Mouse (Mus musculus) liver, embryonic 14.5 days (tissue): ENCODE measurements around the gene Ccdc30.

Experiments used
- CTCF ChIP-seq: IDR thresholded peaks from 2 replicates; pipeline ENCODE4 v1.5.1; 2016; ENCODE audit warnings: antibody characterized with exemption, low read depth, control low read depth
- EP300 ChIP-seq: IDR thresholded peaks from 2 replicates; pipeline ENCODE4 v1.6.1; 2016; ENCODE audit warnings: antibody characterized with exemption, low read depth

DNA sequence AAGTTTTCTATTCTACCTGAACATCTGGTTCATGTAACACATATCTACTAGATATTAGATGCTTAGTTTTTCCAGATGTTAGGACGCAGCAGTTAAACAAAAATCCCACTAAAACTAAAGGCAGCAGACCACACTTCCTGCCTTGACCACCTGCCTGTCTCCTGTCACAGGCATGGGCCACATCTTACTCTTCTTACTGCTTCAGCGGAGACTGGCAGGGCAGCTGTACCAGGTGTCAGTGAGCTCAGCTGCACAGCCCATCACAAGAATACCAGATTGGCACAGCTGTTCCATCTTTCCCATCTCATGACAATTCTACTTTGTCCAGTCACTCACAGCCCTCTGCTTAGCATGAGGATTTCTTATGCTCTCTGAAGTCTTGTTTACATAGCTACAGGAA is 118.0 kb downstream of the Ccdc30 start:
- TF ChIP-seq CTCF (no peak), EP300 (no peak)
